Mouse (Mus musculus) heart, embryonic 14.5 days (tissue): Measurements from ENCODE around the gene Medag. TPM values are rescaled to one million over a fixed set of nuclear protein-coding genes. Genes with fewer than 3 reads are reported as not detected.

ENCODE experiments used
- ATAC-seq: fragments of 200-750 bp; cut with Nextera tagmentation; 2 replicates; pipeline ENCODE4 v1.8.0; 2017; ENCODE audit warnings: low read depth, moderate TSS enrichment; ENCODE audit not compliant: insufficient number of reproducible peaks, insufficient read depth, low FRiP score
- H3K27ac ChIP-seq, 2 experiments: fragments of 200-500 bp in 1 of 2; fragments of 300-500 bp in 1 of 2; sonication (generic) in 1 of 2; replicated peaks in 1 of 2; 2 replicates each; pipeline ENCODE4 v1.5.1; 2012 to 2014; ENCODE audit warnings: low read depth in 2 of 2, low read length in 2 of 2, control low read depth in 1 of 2, mild to moderate bottlenecking in 1 of 2, mixed read lengths in 1 of 2; ENCODE audit not compliant: control insufficient read depth in 1 of 2, insufficient read depth in 1 of 2
- H3K27me3 ChIP-seq: fragments of 300-500 bp; sonication (generic); 2 replicates; pipeline ENCODE4 v1.6.1; 2014; ENCODE audit warnings: mild to moderate bottlenecking, low read length, control low read depth; ENCODE audit not compliant: control insufficient read depth, insufficient read depth
- H3K36me3 ChIP-seq: fragments of 300-500 bp; sonication (generic); 2 replicates; pipeline ENCODE4 v1.6.1; 2014; ENCODE audit warnings: mild to moderate bottlenecking, control low read depth, low read length, mixed read lengths; ENCODE audit not compliant: control insufficient read depth, insufficient read depth
- H3K4me1 ChIP-seq, 2 experiments: fragments of 200-500 bp in 1 of 2; fragments of 300-500 bp in 1 of 2; sonication (generic) in 1 of 2; 2 replicates each; pipeline ENCODE4 v1.6.1; 2012 to 2014; ENCODE audit warnings: low read length in 2 of 2, control low read depth in 1 of 2, mixed read lengths in 1 of 2; ENCODE audit not compliant: control insufficient read depth in 2 of 2, insufficient read depth in 2 of 2
- H3K4me2 ChIP-seq: fragments of 300-500 bp; sonication (generic); 2 replicates; pipeline ENCODE4 v1.6.1; 2014; ENCODE audit warnings: mild to moderate bottlenecking, low read length
- H3K4me3 ChIP-seq, 2 experiments: fragments of 200-500 bp in 1 of 2; fragments of 300-500 bp in 1 of 2; sonication (generic) in 1 of 2; 2 replicates each; pipeline ENCODE4 v1.5.1; 2012 to 2014; ENCODE audit warnings: low read length in 2 of 2, mild to moderate bottlenecking in 2 of 2, control low read depth in 1 of 2, low read depth in 1 of 2, moderate library complexity in 1 of 2; ENCODE audit not compliant: control insufficient read depth in 1 of 2, insufficient read depth in 1 of 2
- H3K9ac ChIP-seq: fragments of 300-500 bp; sonication (generic); 2 replicates; pipeline ENCODE4 v1.6.1; 2014; ENCODE audit warnings: mild to moderate bottlenecking, low read length
- H3K9me3 ChIP-seq: fragments of 300-500 bp; sonication (generic); 2 replicates; pipeline ENCODE4 v1.6.1; 2016; ENCODE audit warnings: low read length, control low read depth; ENCODE audit not compliant: control insufficient read depth
- WGBS: fragments of 180-500 bp; shearing (Covaris S2); extraction: QIAGEN DNeasy Blood & Tissue Kit; methylation state at CpG from one replicate; pipeline ENCODE4 v1.1.7; 2014; 5-methylcytosine and 5-hydroxymethylcytosine counted together
- polyA plus RNA-seq: library from polyadenylated mRNA; unstranded; fragments of >200 nt; fragmentation: Nextera tagmentation; extraction: Ambion mirVana; gene quantifications from 2 replicates; pipeline ENCODE4 v1.2.1, GENCODE M21; 2014

Medag gene
- 2.2 TPM in 2 replicates for polyA plus RNA-seq

DNA sequence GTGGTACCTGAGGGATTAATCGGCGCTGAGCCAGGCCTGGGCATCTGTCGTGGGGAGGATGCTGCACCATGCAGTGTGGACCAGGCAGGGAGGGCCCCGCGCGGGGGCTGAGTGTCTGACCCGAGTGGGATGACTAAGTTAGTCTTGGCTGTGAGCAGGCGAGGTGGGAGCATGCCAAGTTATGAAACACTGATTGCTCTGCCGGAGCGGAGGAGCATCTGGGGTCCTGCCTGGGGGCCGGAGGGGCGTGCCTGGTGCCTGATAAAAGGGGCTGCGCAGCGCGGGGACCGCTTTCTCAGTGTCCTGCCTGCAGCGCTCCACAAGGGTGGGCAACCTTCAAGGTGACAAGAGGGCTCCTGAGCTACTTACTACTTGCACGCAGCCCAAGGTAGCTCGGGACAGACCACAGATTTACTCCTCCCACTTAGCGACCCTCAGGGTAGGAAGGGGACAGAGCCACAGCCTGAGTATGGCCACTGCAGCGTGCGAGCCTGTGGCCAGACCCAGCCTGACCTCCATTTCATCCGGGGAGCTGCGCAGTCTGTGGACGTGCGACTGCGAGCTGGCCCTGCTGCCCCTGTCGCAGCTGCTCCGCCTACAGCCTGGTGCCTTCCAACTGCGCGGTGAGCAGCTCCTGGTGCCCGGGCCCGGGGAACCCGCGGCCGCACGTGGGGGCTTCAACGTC, at the start of gene Medag:
Medag (plus strand) TSS at position 241 of the 685 bp plus-strand sequence.
- ATAC-seq, result peak; percentile 45
- Histone ChIP-seq H3K27me3 (peaks cover 13% of the 10 kb centered on the region), H3K27ac (no peak within 1 kb of the TSS), H3K9ac (peak within 1 kb of the TSS; percentile 71), H3K4me2 (peak within 1 kb of the TSS; percentile 90), H3K9me3 (peaks cover 4% of the 10 kb centered on the region; the same call in 1 of the 2 replicates), H3K4me3 (peak within 1 kb of the TSS; percentile 37 to 45), H3K4me1 (peaks cover 8 to 14% of the 10 kb centered on the region in 2 experiments; a peak in 3 of 4 replicates), H3K36me3 (no peaks in the 10 kb centered on the region)
- WGBS, result 2% methylated on average over 38 of the region's 38 CpGs

DNA sequence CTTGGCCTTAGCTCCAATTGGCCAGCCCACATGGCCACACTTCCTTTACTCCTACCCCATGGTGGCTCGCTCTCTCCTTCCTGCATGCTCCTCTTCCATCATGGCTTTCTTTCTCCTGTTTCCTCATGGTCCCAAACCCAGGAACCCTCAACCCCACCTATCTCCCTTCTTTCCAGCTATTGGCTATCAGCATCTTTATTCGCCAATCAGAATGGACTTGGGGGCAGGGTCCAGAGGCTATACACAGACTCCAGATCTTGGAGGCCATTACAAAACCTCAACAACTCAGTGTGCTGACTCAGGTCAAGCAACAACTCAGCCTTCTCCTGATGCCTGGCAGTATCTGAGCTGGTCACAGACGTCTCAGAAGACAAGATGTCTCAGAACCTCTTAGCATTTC, 48.9 kb upstream of the Medag start:
- no peaks in the 10 kb centered on the region for H3K27me3 ChIP-seq
- no peak overlapping the region for H3K4me3 ChIP-seq
- H3K9me3 ChIP-seq, result peaks cover 8% of the 10 kb centered on the region; the same call in 1 of the 2 replicates
- no peak for ATAC-seq
- no peak overlapping the region for H3K9ac ChIP-seq
- H3K27ac ChIP-seq, result no peak overlapping the region
- no peaks in the 10 kb centered on the region for H3K4me1 ChIP-seq
- H3K4me2 ChIP-seq, result no peak overlapping the region
- 82% methylated on average over 3 of the region's 3 CpGs for WGBS
- H3K36me3 ChIP-seq, result no peaks in the 10 kb centered on the region

- Histone ChIP-seq H3K27me3 (no peaks in the 10 kb centered on the region), H3K4me1 (peaks cover 14 to 15% of the 10 kb centered on the region in 2 experiments), H3K27ac (no peak overlapping the region), H3K4me2 (no peak overlapping the region), H3K36me3 (no peaks in the 10 kb centered on the region), H3K9ac (no peak overlapping the region), H3K4me3 (no peak overlapping the region), H3K9me3 (peaks cover 8% of the 10 kb centered on the region; the same call in 1 of the 2 replicates)
- 0 out of 2 replicates have a peak, but pooled peaks have one; percentile 25 for ATAC-seq
- 64% methylated on average over 16 of the region's 16 CpGs for WGBS
These were observed 47.4 kb upstream of the Medag start for GRCm38 (mm10) chr5:149363903-149364755.

DNA sequence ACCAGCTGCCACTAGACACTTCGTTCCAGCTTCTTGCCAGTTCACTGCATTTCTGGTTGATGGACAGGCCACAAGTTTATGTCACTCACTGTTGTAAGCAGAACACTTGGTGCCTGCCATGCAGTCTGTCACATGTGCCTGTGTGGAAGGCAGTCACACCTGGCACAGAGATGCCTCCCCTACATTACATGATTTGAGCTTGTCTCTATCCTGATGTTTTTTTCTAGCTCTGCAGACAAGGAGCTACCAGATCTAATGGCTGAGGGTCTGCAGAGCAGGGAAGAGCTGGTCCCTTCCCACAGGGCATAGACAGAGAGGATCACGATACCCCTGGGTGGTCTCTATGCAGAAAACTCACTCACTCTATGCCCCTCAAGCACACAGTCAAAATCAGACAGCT, 44.5 kb upstream of the Medag start:
- WGBS, result 84% methylated on average over 2 of the region's 2 CpGs
- H3K27ac ChIP-seq, result no peak overlapping the region

GRCm38 (mm10) chr5:149367544-149368466, 43.7 kb upstream of the Medag start:
- 51% methylated on average over 7 of the region's 7 CpGs for WGBS
- Histone ChIP-seq H3K9me3 (no peaks in the 10 kb centered on the region), H3K4me3 (no peak overlapping the region), H3K27me3 (no peaks in the 10 kb centered on the region), H3K4me2 (no peak overlapping the region), H3K36me3 (no peaks in the 10 kb centered on the region), H3K9ac (no peak overlapping the region), H3K27ac (no peak overlapping the region), H3K4me1 (peaks cover 22 to 25% of the 10 kb centered on the region in 2 experiments)
- ATAC-seq, result no peak

More for the DNA sequence above, 44.5 kb upstream of the Medag start:
- ATAC-seq, result no peak
- no peaks in the 10 kb centered on the region for H3K9me3 ChIP-seq
- no peaks in the 10 kb centered on the region for H3K36me3 ChIP-seq
- no peaks in the 10 kb centered on the region for H3K27me3 ChIP-seq
- peaks cover 17 to 22% of the 10 kb centered on the region in 2 experiments for H3K4me1 ChIP-seq
- no peak overlapping the region for H3K4me2 ChIP-seq
- no peak overlapping the region for H3K9ac ChIP-seq
- no peak overlapping the region for H3K4me3 ChIP-seq

DNA sequence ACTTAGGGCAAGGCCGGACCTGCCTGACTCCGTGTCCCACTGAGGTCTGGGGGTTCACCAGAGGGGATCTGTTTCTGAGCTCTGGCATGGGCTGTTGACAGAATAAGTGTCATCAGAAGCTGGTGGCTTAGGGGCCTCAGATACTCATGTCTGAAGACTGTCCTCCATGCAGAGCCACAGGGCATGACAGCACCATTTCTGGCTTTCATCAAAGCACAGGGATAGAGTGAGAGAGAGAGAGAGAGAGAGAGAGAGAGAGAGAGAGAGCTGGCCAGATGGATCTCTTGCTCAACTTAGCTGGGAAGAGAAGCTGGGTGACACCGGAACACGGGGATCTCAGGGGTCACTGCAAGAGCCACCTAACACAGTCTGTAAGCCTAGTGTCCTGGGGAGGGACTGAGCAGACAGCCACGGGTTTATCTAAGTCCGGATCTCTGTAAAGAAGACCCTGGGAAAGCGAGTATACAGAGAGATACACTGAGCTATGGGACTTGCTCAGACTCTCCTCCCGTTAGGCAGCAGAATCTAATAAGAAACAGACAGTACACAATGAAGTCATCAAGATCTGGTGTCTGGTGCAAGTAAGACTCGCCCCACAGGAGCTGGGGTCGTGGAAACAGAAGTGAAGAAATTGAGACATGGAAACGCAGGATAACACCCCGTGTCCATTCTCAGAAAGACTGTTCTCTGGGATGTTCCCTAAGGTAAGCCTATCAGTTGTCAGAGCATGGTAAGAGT, 42.8 kb upstream of the Medag start:
- H3K4me1 ChIP-seq, result peaks cover 30 to 34% of the 10 kb centered on the region in 2 experiments
- no peak overlapping the region for H3K9ac ChIP-seq
- H3K27ac ChIP-seq, result no peak overlapping the region; a peak in 1 of 4 replicates
- WGBS, result 35% methylated on average over 12 of the region's 12 CpGs
- H3K4me3 ChIP-seq, result no peak overlapping the region
- no peak for ATAC-seq
- H3K27me3 ChIP-seq, result no peaks in the 10 kb centered on the region
- H3K36me3 ChIP-seq, result no peaks in the 10 kb centered on the region
- peak overlapping the region; percentile 28; the same call in 1 of the 2 replicates for H3K4me2 ChIP-seq
- H3K9me3 ChIP-seq, result no peaks in the 10 kb centered on the region
